Mouse (Mus musculus) testis, postnatal 14 days (tissue): ENCODE data around the gene Tbc1d14.

ENCODE experiments used
- DNase-seq: peaks from one replicate; pipeline ENCODE4 v3.0.0; 2021; ENCODE audit warnings: low spot score

The Tbc1d14 gene

DNA sequence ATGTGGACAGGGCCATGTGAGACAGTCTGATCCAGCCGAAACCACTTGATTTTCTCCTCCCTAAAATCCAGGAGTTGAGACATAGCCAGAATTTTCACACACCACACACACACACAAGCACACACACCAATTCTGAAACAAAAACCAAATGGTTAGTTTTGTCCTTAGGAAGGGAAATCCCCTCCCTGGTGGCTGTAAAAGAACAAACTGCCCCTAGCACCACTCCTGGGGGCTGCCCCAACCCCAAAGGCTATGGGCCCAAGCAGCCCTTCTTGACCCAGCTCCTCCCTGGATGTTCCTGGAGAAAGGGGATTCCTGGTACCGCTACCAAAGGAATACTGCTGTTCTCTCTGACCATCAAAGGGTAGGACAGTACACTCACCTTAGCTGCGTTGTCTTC lies 16.6 kb downstream of the Tbc1d14 start:
- no peak for DNase-seq

DNA sequence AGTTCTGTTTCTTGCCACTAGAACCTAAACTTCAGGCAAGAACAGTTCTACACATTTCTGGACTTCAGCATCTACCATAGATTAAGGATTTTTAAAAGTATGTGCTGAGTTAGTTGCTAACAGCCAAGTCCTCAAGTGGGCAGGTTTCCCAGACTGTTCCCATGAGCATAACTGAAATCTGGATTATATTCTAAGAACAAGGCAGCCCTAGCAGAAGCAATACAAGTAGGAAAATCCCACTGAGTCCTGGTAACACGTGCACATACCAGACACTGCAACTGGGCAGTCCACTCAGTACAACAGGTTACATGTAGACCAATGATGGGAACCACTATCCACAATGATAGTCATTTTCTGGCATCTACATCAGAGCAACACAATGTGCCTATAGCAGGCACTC lies 17.3 kb downstream of the Tbc1d14 start:
- no peak for DNase-seq

GRCm38 (mm10) chr5:36575227-36575626 lies 17.8 kb downstream of the Tbc1d14 start:
- DNase-seq: peak; percentile 52

- DNase-seq: peak; percentile 49
Measured at GRCm38 (mm10) chr5:36574147-36574870, 18.8 kb downstream of the Tbc1d14 start.

DNA sequence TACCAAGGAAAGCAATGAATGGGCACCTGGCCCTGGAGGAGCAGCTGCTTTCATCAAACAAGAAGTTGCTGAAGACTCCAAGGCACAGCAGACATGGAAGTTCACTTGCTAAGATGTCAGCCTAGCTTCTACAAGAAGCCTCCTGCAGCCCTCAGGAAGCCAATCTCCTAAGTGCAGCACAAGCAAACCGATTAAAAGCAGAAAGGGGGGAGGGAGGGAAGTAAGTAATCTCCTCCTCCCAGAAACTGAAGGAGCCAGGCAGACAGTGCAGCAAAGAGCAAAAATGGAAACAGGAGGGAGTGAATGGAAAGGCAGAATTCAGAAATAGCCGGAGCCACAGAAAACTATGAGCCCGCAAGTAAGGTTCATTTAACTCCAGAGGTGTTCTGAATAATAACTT lies 19.7 kb downstream of the Tbc1d14 start:
- no peak for DNase-seq

DNA sequence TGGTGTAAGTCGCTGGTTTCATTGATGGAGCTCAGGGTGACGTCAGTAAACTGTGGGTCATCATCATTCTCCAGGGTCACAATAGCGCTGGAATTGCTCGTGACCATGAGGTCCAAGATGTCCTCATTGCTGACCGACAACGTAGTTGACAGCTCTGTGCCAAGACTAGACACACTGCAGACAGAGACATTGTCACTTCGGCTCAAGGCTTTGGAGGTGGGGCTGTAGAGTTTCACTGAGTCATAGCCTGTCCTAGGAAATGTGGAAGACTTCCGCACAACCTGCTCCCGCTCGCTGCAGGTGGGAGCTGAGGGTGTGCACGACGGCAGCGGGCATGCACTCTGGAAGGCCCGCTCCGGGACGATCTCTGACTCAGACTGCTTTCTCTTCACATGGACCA lies 21.7 kb downstream of the Tbc1d14 start:
- DNase-seq: no peak

GRCm38 (mm10) chr5:36570546-36571245 lies 22.4 kb downstream of the Tbc1d14 start:
- DNase-seq: no peak

- no peak for DNase-seq
Measured at GRCm38 (mm10) chr5:36570098-36570497, 23.0 kb downstream of the Tbc1d14 start.

DNA sequence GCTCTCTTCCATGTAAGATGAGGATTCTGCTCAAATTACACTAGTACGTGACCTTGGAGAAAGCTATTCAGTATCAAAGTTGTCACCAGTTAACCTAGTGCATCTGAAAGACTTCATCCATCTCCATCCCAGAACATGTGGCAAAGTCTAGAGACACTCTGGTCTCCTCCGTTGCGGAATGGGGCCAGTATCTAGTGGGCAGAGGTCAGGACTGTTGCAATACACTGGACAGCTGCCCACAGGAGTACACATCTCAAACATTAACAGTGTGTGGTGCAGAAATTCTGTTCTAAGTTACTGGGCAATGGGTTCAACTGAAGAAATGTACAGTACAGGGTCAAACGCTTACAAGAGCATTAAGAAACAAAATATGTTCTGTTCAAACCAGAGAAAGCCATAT lies 25.0 kb downstream of the Tbc1d14 start:
- DNase-seq: no peak

GRCm38 (mm10) chr5:36567627-36568026 lies 25.4 kb downstream of the Tbc1d14 start:
- DNase-seq: no peak

DNA sequence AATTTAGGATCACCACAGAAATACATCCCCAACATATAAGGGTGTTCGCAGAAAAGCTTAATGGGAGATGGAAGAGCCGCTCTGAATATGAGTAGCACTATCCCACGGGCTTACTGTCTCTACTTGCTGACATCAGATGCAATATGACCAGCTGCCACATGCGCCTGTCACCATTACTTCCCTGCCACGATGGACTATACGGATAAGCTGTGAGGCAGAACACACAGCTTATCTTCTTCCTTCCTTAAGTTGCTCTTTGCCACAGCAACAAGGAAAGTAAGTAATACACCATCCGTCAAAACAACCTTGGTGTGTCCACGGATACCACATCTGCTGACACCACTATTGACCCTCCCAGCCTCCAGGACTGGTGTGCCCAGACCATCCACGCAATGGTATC lies 28.5 kb downstream of the Tbc1d14 start:
- no peak for DNase-seq

GRCm38 (mm10) chr5:36563741-36564140 lies 29.3 kb downstream of the Tbc1d14 start:
- no peak for DNase-seq

DNA sequence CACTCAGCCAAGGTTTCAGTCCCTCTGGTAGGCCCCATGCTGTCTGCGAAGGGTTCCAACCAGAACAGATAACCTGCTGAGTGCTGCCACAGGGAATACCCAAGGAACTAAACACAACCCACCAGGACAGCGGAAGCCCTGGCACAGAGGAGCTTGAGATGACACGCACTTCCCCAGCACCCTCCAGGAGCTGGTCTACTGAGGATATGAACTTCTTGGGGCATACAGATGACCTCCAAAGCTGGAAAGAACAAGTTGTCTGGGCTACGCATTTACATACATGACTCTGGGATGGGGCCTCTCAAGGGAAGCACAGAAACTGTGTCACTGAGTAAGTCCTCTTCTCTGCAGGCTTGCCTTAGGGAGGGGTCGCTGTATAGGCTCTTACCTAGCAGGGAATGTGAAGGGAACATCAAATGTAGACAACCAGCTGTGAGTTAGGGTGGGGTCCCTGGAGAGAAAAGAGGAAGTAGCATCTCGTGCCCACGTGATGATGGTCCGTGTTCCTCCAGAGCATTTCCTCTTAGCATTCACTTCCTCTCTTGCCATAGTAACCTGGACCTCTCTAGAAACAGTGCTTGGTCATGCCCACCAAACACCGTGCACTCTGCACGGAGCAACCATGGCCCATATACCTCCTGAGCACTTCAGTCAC lies 30.2 kb downstream of the Tbc1d14 start:
- no peak for DNase-seq

- no peak for DNase-seq
Measured at GRCm38 (mm10) chr5:36561509-36561908, 31.6 kb downstream of the Tbc1d14 start.

GRCm38 (mm10) chr5:36560490-36560889 lies 32.6 kb downstream of the Tbc1d14 start:
- no peak for DNase-seq

DNA sequence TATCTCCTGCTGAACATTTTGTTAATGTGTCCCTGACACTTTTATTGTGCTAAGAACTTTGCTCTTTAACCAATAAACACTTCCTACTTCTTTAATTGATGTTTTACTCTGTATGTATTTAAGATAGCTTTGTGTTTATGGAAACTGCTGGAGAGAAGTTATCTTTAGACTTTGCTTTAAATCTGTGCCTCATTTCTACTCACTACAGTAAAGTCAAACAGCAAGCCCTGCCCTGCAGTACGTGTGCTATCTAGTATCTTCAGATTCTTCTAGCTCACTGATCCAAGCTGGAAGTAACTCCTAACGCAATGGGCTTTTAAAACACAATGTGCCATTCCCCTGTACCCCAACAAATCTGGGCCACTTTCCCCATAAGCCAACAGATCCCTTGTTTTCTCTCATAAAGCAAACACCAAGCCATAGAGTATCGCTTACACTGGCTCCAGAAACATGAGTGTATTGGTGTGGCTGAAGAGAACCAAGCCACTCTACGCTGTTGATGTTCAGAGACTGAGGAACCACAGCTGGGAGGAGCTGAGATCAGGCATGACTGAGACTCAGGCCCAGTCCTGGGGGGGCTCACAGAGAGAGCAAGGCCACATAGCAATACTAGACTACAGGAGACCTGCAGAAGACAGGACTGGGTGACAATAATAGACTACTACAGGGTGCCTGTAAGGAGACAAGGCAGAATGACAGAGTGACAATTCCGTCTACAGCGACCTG lies 33.4 kb downstream of the Tbc1d14 start:
- DNase-seq: no peak

- no peak for DNase-seq
Measured at GRCm38 (mm10) chr5:36559106-36559505, 34.0 kb downstream of the Tbc1d14 start.

- DNase-seq: no peak
Measured at GRCm38 (mm10) chr5:36558526-36558925, 34.5 kb downstream of the Tbc1d14 start.

GRCm38 (mm10) chr5:36557584-36558308 lies 35.3 kb downstream of the Tbc1d14 start:
- DNase-seq: no peak

GRCm38 (mm10) chr5:36556906-36557305 lies 36.2 kb downstream of the Tbc1d14 start:
- no peak for DNase-seq

DNA sequence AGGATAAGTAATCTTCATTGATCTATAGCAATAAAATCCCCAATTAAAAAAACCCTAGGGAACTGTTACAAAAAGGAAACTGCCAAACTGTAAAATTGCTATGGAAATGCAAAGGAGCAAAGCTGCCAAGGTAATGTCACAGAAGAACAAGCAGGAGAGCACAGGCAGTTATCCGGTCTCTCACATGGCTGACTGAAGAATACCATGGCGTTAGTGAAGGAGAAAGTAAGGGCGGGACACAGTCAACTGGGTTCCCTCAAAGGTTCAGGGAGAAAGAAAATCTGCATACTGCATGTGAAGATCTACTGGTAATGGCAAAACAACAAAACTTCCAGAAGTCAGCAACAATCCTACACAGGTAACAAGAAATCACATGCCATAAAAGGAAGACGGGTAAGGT lies 36.8 kb downstream of the Tbc1d14 start:
- no peak for DNase-seq

DNA sequence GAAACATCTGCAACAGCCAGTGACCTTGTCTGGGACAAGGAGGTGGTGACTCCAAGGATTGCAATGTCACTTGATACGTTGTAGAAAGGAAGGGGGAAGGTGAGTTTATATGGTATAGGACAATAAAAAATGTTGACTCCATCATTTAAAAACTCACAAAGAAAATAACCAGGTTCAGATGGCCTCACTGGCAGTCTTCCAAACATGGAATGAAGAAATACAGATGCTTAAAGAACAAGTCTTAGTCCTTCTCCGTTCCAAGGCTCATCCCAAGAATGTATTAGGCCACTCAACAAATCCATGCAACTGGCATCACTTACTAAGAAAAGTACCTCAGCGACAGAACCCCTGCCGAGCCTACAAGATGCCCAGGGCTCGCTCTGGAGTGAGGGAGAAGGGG lies 38.6 kb downstream of the Tbc1d14 start:
- DNase-seq: no peak
